Mouse (Mus musculus): ENCODE data around the gene 1700088E04Rik.

DNA sequence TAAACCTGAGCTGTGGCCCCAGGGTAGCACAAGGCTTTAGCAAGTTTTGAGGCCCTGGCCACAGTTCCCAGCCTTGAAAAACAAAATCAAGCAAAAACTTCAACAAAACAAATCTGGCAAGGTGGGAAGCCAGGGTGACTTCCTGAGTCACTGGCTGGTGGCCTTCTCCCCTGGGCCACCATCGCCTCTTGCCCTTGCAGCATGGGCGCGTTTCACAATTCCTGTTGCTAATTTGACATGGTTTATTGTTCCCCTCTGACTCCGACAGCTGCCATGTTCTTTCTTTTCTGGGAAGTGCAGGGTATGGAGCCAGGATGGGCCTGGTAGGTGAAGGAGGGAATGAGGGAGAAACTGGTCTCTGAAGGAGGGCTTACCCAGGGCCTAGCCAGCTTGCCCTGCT is 18.9 kb downstream of the 1700088E04Rik start:
- TF ChIP-seq EP300 (IDR thresholded peaks at IDR 0.05) = no peak
- no peak for TF ChIP-seq CTCF (IDR thresholded peaks at IDR 0.05)
